Mouse (Mus musculus): ENCODE data around the gene Lrrn2. TPM values are rescaled to one million over a fixed set of nuclear protein-coding genes. Genes with fewer than 3 reads are reported as not detected.
A peak's percentile ranks its signal among the peaks of the same experiment; 100 is the strongest.

Gene Lrrn2
- polyA plus RNA-seq, 1 experiment from 2014 or later = 36.5 TPM

GRCm38 (mm10) chr1:132928907-132929250, 48.8 kb downstream of the Lrrn2 start:
- no peak for ATAC-seq (ENCODE audit: low FRiP score, low TSS enrichment)
- H3K9me3 ChIP-seq (ENCODE audit: control insufficient read depth, low read length) = no peaks in the 10 kb centered on the region
- no peaks in the 10 kb centered on the region for H3K27me3 ChIP-seq (ENCODE audit: control insufficient read depth, insufficient read depth, low read length)
- H3K4me2 ChIP-seq (ENCODE audit: low read length) = no peak overlapping the region
- H3K9ac ChIP-seq (replicated peaks; ENCODE audit: low read length) = no peak overlapping the region; the same call in 1 of the 2 replicates
- H3K4me3 ChIP-seq (replicated peaks; ENCODE audit: low read depth, low read length) = no peak overlapping the region
- peaks cover 9% of the 10 kb centered on the region; the same call in 1 of the 2 replicates for H3K4me1 ChIP-seq (ENCODE audit: control insufficient read depth, insufficient read depth, low read length)
- H3K36me3 ChIP-seq (ENCODE audit: control insufficient read depth, insufficient read depth, low read length) = no peaks in the 10 kb centered on the region
- DNase-seq = no peak
- 66% methylated on average over 3 of the region's 3 CpGs for WGBS
- H3K27ac ChIP-seq (replicated peaks; ENCODE audit: low read depth, low read length) = peak overlapping the region; percentile 77

GRCm38 (mm10) chr1:132930291-132930690, 50.2 kb downstream of the Lrrn2 start:
- Histone ChIP-seq H3K4me1 (ENCODE audit: control insufficient read depth, insufficient read depth, low read length) (peaks cover 9% of the 10 kb centered on the region; the same call in 1 of the 2 replicates), H3K36me3 (ENCODE audit: control insufficient read depth, insufficient read depth, low read length) (no peaks in the 10 kb centered on the region), H3K4me3 (replicated peaks; ENCODE audit: low read depth, low read length) (no peak overlapping the region), H3K9ac (replicated peaks; ENCODE audit: low read length) (no peak overlapping the region), H3K9me3 (ENCODE audit: control insufficient read depth, low read length) (no peaks in the 10 kb centered on the region), H3K4me2 (ENCODE audit: low read length) (no peak overlapping the region), H3K27ac (replicated peaks; ENCODE audit: low read depth, low read length) (no peak overlapping the region), H3K27me3 (ENCODE audit: control insufficient read depth, insufficient read depth, low read length) (no peaks in the 10 kb centered on the region)
- DNase-seq (no peak), ATAC-seq (ENCODE audit: low FRiP score, low TSS enrichment) (no peak)
- 89% methylated on average over 4 of the region's 4 CpGs for WGBS

- 74% methylated on average over 2 of the region's 2 CpGs for WGBS
- peaks cover 5% of the 10 kb centered on the region for H3K36me3 ChIP-seq (ENCODE audit: control insufficient read depth, insufficient read depth, low read length)
- DNase-seq (no peak), ATAC-seq (ENCODE audit: low FRiP score, low TSS enrichment) (no peak)
- no peak overlapping the region for H3K27ac ChIP-seq (replicated peaks; ENCODE audit: low read depth, low read length)
- peaks cover 9% of the 10 kb centered on the region; the same call in 1 of the 2 replicates for H3K4me1 ChIP-seq (ENCODE audit: control insufficient read depth, insufficient read depth, low read length)
- no peak overlapping the region for H3K4me2 ChIP-seq (ENCODE audit: low read length)
- H3K4me3 ChIP-seq (replicated peaks; ENCODE audit: low read depth, low read length) = no peak overlapping the region
- no peak overlapping the region for H3K9ac ChIP-seq (replicated peaks; ENCODE audit: low read length)
- no peaks in the 10 kb centered on the region for H3K9me3 ChIP-seq (ENCODE audit: control insufficient read depth, low read length)
- H3K27me3 ChIP-seq (ENCODE audit: control insufficient read depth, insufficient read depth, low read length) = no peaks in the 10 kb centered on the region
These were observed 52.3 kb downstream of the Lrrn2 start for GRCm38 (mm10) chr1:132932421-132932820.

- ATAC-seq (ENCODE audit: low FRiP score, low TSS enrichment) (peak; percentile 71; the same call in 1 of the 2 replicates), DNase-seq (peak; percentile 79)
- Histone ChIP-seq H3K36me3 (ENCODE audit: control insufficient read depth, insufficient read depth, low read length) (peaks cover 25% of the 10 kb centered on the region), H3K9ac (replicated peaks; ENCODE audit: low read length) (no peak overlapping the region), H3K27ac (replicated peaks; ENCODE audit: low read depth, low read length) (no peak overlapping the region), H3K27me3 (ENCODE audit: control insufficient read depth, insufficient read depth, low read length) (no peaks in the 10 kb centered on the region), H3K4me2 (ENCODE audit: low read length) (no peak overlapping the region), H3K9me3 (ENCODE audit: control insufficient read depth, low read length) (no peaks in the 10 kb centered on the region), H3K4me3 (replicated peaks; ENCODE audit: low read depth, low read length) (no peak overlapping the region), H3K4me1 (ENCODE audit: control insufficient read depth, insufficient read depth, low read length) (no peaks in the 10 kb centered on the region)
- 32% methylated on average over 7 of the region's 7 CpGs for WGBS
These were observed 54.8 kb downstream of the Lrrn2 start for GRCm38 (mm10) chr1:132934856-132935255.

- H3K4me1 ChIP-seq (ENCODE audit: control insufficient read depth, insufficient read depth, low read length) = no peaks in the 10 kb centered on the region
- WGBS = 88% methylated on average over 26 of the region's 26 CpGs
- DNase-seq (no peak), ATAC-seq (ENCODE audit: low FRiP score, low TSS enrichment) (no peak)
- no peak overlapping the region for H3K4me2 ChIP-seq (ENCODE audit: low read length)
- no peaks in the 10 kb centered on the region for H3K9me3 ChIP-seq (ENCODE audit: control insufficient read depth, low read length)
- H3K4me3 ChIP-seq (replicated peaks; ENCODE audit: low read depth, low read length) = no peak overlapping the region
- peaks cover 25% of the 10 kb centered on the region for H3K36me3 ChIP-seq (ENCODE audit: control insufficient read depth, insufficient read depth, low read length)
- no peak overlapping the region for H3K27ac ChIP-seq (replicated peaks; ENCODE audit: low read depth, low read length)
- H3K9ac ChIP-seq (replicated peaks; ENCODE audit: low read length) = no peak overlapping the region
- no peaks in the 10 kb centered on the region for H3K27me3 ChIP-seq (ENCODE audit: control insufficient read depth, insufficient read depth, low read length)
These were observed 57.4 kb downstream of the Lrrn2 start for GRCm38 (mm10) chr1:132937296-132938030.

- peaks cover 25% of the 10 kb centered on the region for H3K36me3 ChIP-seq (ENCODE audit: control insufficient read depth, insufficient read depth, low read length)
- H3K4me1 ChIP-seq (ENCODE audit: control insufficient read depth, insufficient read depth, low read length) = no peaks in the 10 kb centered on the region
- H3K4me2 ChIP-seq (ENCODE audit: low read length) = no peak overlapping the region
- no peak overlapping the region for H3K4me3 ChIP-seq (replicated peaks; ENCODE audit: low read depth, low read length)
- DNase-seq (no peak), ATAC-seq (ENCODE audit: low FRiP score, low TSS enrichment) (no peak)
- no peaks in the 10 kb centered on the region for H3K27me3 ChIP-seq (ENCODE audit: control insufficient read depth, insufficient read depth, low read length)
- no peaks in the 10 kb centered on the region for H3K9me3 ChIP-seq (ENCODE audit: control insufficient read depth, low read length)
- H3K9ac ChIP-seq (replicated peaks; ENCODE audit: low read length) = no peak overlapping the region
- H3K27ac ChIP-seq (replicated peaks; ENCODE audit: low read depth, low read length) = no peak overlapping the region
- 80% methylated on average over 8 of the region's 8 CpGs for WGBS
These were observed 58.9 kb downstream of the Lrrn2 start for GRCm38 (mm10) chr1:132938975-132939374.

GRCm38 (mm10) chr1:132945826-132946225, 65.8 kb downstream of the Lrrn2 start:
- no peak overlapping the region for H3K4me3 ChIP-seq (replicated peaks; ENCODE audit: low read depth, low read length)
- H3K9me3 ChIP-seq (ENCODE audit: control insufficient read depth, low read length) = no peaks in the 10 kb centered on the region
- no peaks in the 10 kb centered on the region for H3K27me3 ChIP-seq (ENCODE audit: control insufficient read depth, insufficient read depth, low read length)
- no peaks in the 10 kb centered on the region for H3K36me3 ChIP-seq (ENCODE audit: control insufficient read depth, insufficient read depth, low read length)
- H3K4me1 ChIP-seq (ENCODE audit: control insufficient read depth, insufficient read depth, low read length) = no peaks in the 10 kb centered on the region
- DNase-seq (no peak), ATAC-seq (ENCODE audit: low FRiP score, low TSS enrichment) (no peak)
- no peak overlapping the region for H3K27ac ChIP-seq (replicated peaks; ENCODE audit: low read depth, low read length)
- WGBS = 80% methylated on average over 8 of the region's 8 CpGs
- H3K9ac ChIP-seq (replicated peaks; ENCODE audit: low read length) = no peak overlapping the region
- no peak overlapping the region for H3K4me2 ChIP-seq (ENCODE audit: low read length)

- Histone ChIP-seq H3K9ac (replicated peaks; ENCODE audit: low read length) (no peak overlapping the region), H3K36me3 (ENCODE audit: control insufficient read depth, insufficient read depth, low read length) (no peaks in the 10 kb centered on the region), H3K27me3 (ENCODE audit: control insufficient read depth, insufficient read depth, low read length) (no peaks in the 10 kb centered on the region), H3K4me3 (replicated peaks; ENCODE audit: low read depth, low read length) (no peak overlapping the region), H3K27ac (replicated peaks; ENCODE audit: low read depth, low read length) (no peak overlapping the region), H3K4me1 (ENCODE audit: control insufficient read depth, insufficient read depth, low read length) (no peaks in the 10 kb centered on the region), H3K9me3 (ENCODE audit: control insufficient read depth, low read length) (no peaks in the 10 kb centered on the region), H3K4me2 (ENCODE audit: low read length) (no peak overlapping the region)
- ATAC-seq (ENCODE audit: low FRiP score, low TSS enrichment) (no peak), DNase-seq (no peak)
- WGBS = 28% methylated on average over 7 of the region's 7 CpGs
These were observed 67.7 kb downstream of the Lrrn2 start for GRCm38 (mm10) chr1:132947811-132948210.

- ATAC-seq (ENCODE audit: low FRiP score, low TSS enrichment) (no peak), DNase-seq (no peak)
- 92% methylated on average over 5 of the region's 5 CpGs for WGBS
These were observed 76.7 kb downstream of the Lrrn2 start for GRCm38 (mm10) chr1:132956809-132957208.

More at GRCm38 (mm10) chr1:132956809-132957208, 76.7 kb downstream of the Lrrn2 start:
- Histone ChIP-seq H3K4me3 (replicated peaks; ENCODE audit: low read depth, low read length) (no peak overlapping the region), H3K27ac (replicated peaks; ENCODE audit: low read depth, low read length) (no peak overlapping the region), H3K4me2 (ENCODE audit: low read length) (no peak overlapping the region), H3K9ac (replicated peaks; ENCODE audit: low read length) (no peak overlapping the region), H3K4me1 (ENCODE audit: control insufficient read depth, insufficient read depth, low read length) (no peaks in the 10 kb centered on the region), H3K36me3 (ENCODE audit: control insufficient read depth, insufficient read depth, low read length) (no peaks in the 10 kb centered on the region), H3K27me3 (ENCODE audit: control insufficient read depth, insufficient read depth, low read length) (no peaks in the 10 kb centered on the region), H3K9me3 (ENCODE audit: control insufficient read depth, low read length) (no peaks in the 10 kb centered on the region)
